Comparison of ENCODE assay signal across 8 mouse cellular contexts in genomic region chr5:33630615-33631014, GRCm38 (mm10). TPM values are rescaled to one million over a fixed set of nuclear protein-coding genes. Genes with fewer than 3 reads are reported as not detected.
DNase-seq lines count a peak whose midpoint lies in the region; ATAC-seq and TF ChIP-seq lines count a peak whose summit lies in the region.

No protein-coding gene starts in this region.

- intact Hi-C loops in gastrocnemius, postnatal 14 days (cut with DNase I; ENCODE audit: low total_unique reads) = no loop called here

- H3K9me3 ChIP-seq in ES-E14 (ENCODE audit: control insufficient read depth, insufficient read depth, low read depth, low read length) = no peaks in the 10 kb centered on the region
- no peaks in the 10 kb centered on the region for H3K9me3 ChIP-seq in limb, embryonic 14.5 days (ENCODE audit: control insufficient read depth, low read length)

- peak overlapping the region; percentile 1; the same call in 1 of the 2 replicates for H3K9ac ChIP-seq in ES-E14 (ENCODE audit: insufficient read depth, low read depth, low read length, poor library complexity, severe bottlenecking)
- no peak overlapping the region; the same call in 1 of the 2 replicates for H3K9ac ChIP-seq in limb, embryonic 14.5 days (ENCODE audit: low read depth, low read length, severe bottlenecking)

- in situ Hi-C loops in ES-E14 (cut with MboI; ENCODE audit: low sequenced_read_pairs in 2 of 2, unreplicated experiment in 2 of 2) = no loop called here

- H3K36me3 ChIP-seq in ES-E14 (ENCODE audit: control insufficient read depth, insufficient read depth, low read length, poor library complexity, severe bottlenecking) = no peaks in the 10 kb centered on the region
- no peaks in the 10 kb centered on the region for H3K36me3 ChIP-seq in limb, embryonic 14.5 days (ENCODE audit: control insufficient read depth, insufficient read depth, low read length)

- no peak overlapping the region for H3K4me3 ChIP-seq in ES-E14 (ENCODE audit: insufficient read depth in 1 of 2, low read depth in 1 of 2, low read length in 2 of 2, poor library complexity in 1 of 2, severe bottlenecking in 1 of 2)
- peak overlapping the region; percentile 80; the same call in 1 of the 2 replicates for H3K4me3 ChIP-seq in limb, embryonic 14.5 days (replicated peaks; ENCODE audit: low read length)

- WGBS in limb, embryonic 14.5 days = 46% methylated on average over 4 of the region's 4 CpGs

- DNase-seq in cerebellum, postnatal 25 days = peak; percentile 16 to 25
- no peak for DNase-seq in ES-E14 (ENCODE audit: low read depth, low spot score)
- peak; percentile 62 for DNase-seq in gastrocnemius, postnatal 14 days
- DNase-seq in limb, embryonic 14.5 days (ENCODE audit: low spot score) = no peak
- no peak for DNase-seq in urinary bladder, adult 18-20 months (ENCODE audit: low spot score in 2 of 2)
- DNase-seq in urinary bladder, postnatal 25 days (ENCODE audit: low spot score) = no peak
- DNase-seq in embryo, embryonic 11 days = no peak

- no peak for ATAC-seq in cerebellum, adult (ENCODE audit: insufficient number of reproducible peaks, low FRiP score, low TSS enrichment)
- ATAC-seq in limb, embryonic 14.5 days (ENCODE audit: low FRiP score, low read depth) = no peak

- no peaks in the 10 kb centered on the region for H3K27me3 ChIP-seq in limb, embryonic 14.5 days (ENCODE audit: control insufficient read depth, insufficient read depth, low read length)

- H3K4me1 ChIP-seq in ES-E14 (ENCODE audit: control insufficient read depth in 2 of 2, insufficient read depth in 2 of 2, low read length in 2 of 2, poor library complexity in 1 of 2) = peaks cover 2 to 5% of the 10 kb centered on the region in 2 experiments; a peak in 3 of 4 replicates
- H3K4me1 ChIP-seq in limb, embryonic 14.5 days (ENCODE audit: control insufficient read depth, insufficient read depth, low read length) = peaks cover 12% of the 10 kb centered on the region; the same call in 1 of the 2 replicates

- TF ChIP-seq POLR2A in limb, embryonic 14.5 days (IDR thresholded peaks at IDR 0.05; ENCODE audit: borderline replicate concordance, extremely low read depth, insufficient read depth, insufficient read length) = no peak

- no peak overlapping the region for H3K27ac ChIP-seq in ES-E14 (ENCODE audit: insufficient read depth, low read depth, low read length, poor library complexity, severe bottlenecking)
- H3K27ac ChIP-seq in limb, embryonic 14.5 days (replicated peaks; ENCODE audit: low read depth, low read length) = peak overlapping the region; percentile 70

- H3K4me2 ChIP-seq in limb, embryonic 14.5 days (replicated peaks; ENCODE audit: low read depth, low read length, severe bottlenecking) = peak overlapping the region; percentile 68

TF ChIP-seq in ES-E14, 5 proteins besides CTCF, POLR2A, EP300 and RAD21:
- TF ChIP-seq ZNF384 (IDR thresholded peaks at IDR 0.05; ENCODE audit: low read depth, low read length) = no peak
TF ChIP-seq in ES-E14: peak in this region for 0.

RNA-seq across cellular contexts. Expression of gene Gm9903, which starts 0.9 kb away (rescaled TPM):
- total RNA-seq in ES-E14 (2012; rRNA removed) = 0.13 TPM in 1 of 2 replicates, not detected in the other
- 1 to 10 TPM in 1 of 2 experiments, under 1 TPM in 1; 0.62 to 1.0 TPM for total RNA-seq in gastrocnemius, postnatal 14 days (2021)
- 0.78 and 0.80 TPM in 2 replicates for polyA plus RNA-seq in limb, embryonic 14.5 days (2012; rRNA removed)
- polyA plus RNA-seq in limb, embryonic 14.5 days (2014; fragmentation: Nextera tagmentation; extraction: Ambion mirVana) = 0.73 and 0.89 TPM in 2 replicates

RNA-seq across cellular contexts. Expression of gene Fam53a, which starts 1.2 kb away (rescaled TPM):
- 21.4 and 22.4 TPM in 2 replicates for total RNA-seq in ES-E14 (2012; rRNA removed)
- total RNA-seq in gastrocnemius, postnatal 14 days (2021) = 10 to 100 TPM; 52.5 to 57.0 TPM
- polyA plus RNA-seq in limb, embryonic 14.5 days (2012; rRNA removed) = 34.0 and 44.5 TPM in 2 replicates
- 68.4 and 79.6 TPM in 2 replicates for polyA plus RNA-seq in limb, embryonic 14.5 days (2014; fragmentation: Nextera tagmentation; extraction: Ambion mirVana)

RNA-seq across cellular contexts. Expression of gene Slbp, which starts 21.8 kb away (rescaled TPM):
- total RNA-seq in ES-E14 (2012; rRNA removed) = 98.6 and 123 TPM in 2 replicates
- 10 to 100 TPM; 11.8 to 13.0 TPM for total RNA-seq in gastrocnemius, postnatal 14 days (2021)
- 110 and 148 TPM in 2 replicates for polyA plus RNA-seq in limb, embryonic 14.5 days (2012; rRNA removed)
- polyA plus RNA-seq in limb, embryonic 14.5 days (2014; fragmentation: Nextera tagmentation; extraction: Ambion mirVana) = 190 and 199 TPM in 2 replicates

RNA-seq across cellular contexts. Expression of gene Tacc3, which starts 27.3 kb away (rescaled TPM):
- total RNA-seq in ES-E14 (2012; rRNA removed) = 120 and 132 TPM in 2 replicates
- total RNA-seq in gastrocnemius, postnatal 14 days (2021) = 1 to 10 TPM; 6.4 to 6.8 TPM
- 84.3 and 103 TPM in 2 replicates for polyA plus RNA-seq in limb, embryonic 14.5 days (2012; rRNA removed)
- 147 and 154 TPM in 2 replicates for polyA plus RNA-seq in limb, embryonic 14.5 days (2014; fragmentation: Nextera tagmentation; extraction: Ambion mirVana)

RNA-seq across cellular contexts. Expression of gene Tmem129, which starts 27.6 kb away (rescaled TPM):
- total RNA-seq in ES-E14 (2012; rRNA removed) = 15.0 and 17.8 TPM in 2 replicates
- total RNA-seq in gastrocnemius, postnatal 14 days (2021) = 10 to 100 TPM; 10.5 to 10.9 TPM
- 49.9 and 68.5 TPM in 2 replicates for polyA plus RNA-seq in limb, embryonic 14.5 days (2012; rRNA removed)
- polyA plus RNA-seq in limb, embryonic 14.5 days (2014; fragmentation: Nextera tagmentation; extraction: Ambion mirVana) = 44.9 and 49.3 TPM in 2 replicates

Comparison
In these comparisons a context has a peak if more than half of its experiments do, and no peak if none do; other contexts are left out.
1. DNase-seq: peak in cerebellum, postnatal 25 days (2 of 2) and gastrocnemius, postnatal 14 days (single experiment); none in ES-E14 (single experiment), limb, embryonic 14.5 days (single experiment), urinary bladder, adult 18-20 months (0 of 2), urinary bladder, postnatal 25 days (single experiment) and embryo, embryonic 11 days (single experiment).